Mouse (Mus musculus): ENCODE results near the gene Pfdn6. TPM values are rescaled to one million over a fixed set of nuclear protein-coding genes. Genes with fewer than 3 reads are reported as not detected.
A peak's percentile ranks its signal among the peaks of the same experiment; 100 is the strongest.
"Not testable (repeated sequence)": the region's sequence is repeated elsewhere in the genome, so short reads cannot be mapped to it uniquely, and the experiment has no call there.

Gene Pfdn6
- polyA plus RNA-seq, 1 experiment from 2014 or later: 96.8 TPM

- no peaks in the 10 kb centered on the region for H3K27me3 ChIP-seq (ENCODE audit: control insufficient read depth, insufficient read depth, low read length)
- ATAC-seq (ENCODE audit: low FRiP score, low TSS enrichment) (peak; percentile 96), DNase-seq (ENCODE audit: low spot score) (peak; percentile 99)
- H3K9ac ChIP-seq (ENCODE audit: low read length): peak within 1 kb of the TSS; percentile 97
- H3K4me2 ChIP-seq (replicated peaks; ENCODE audit: low read depth): peak within 1 kb of the TSS; percentile 94
- peaks cover 3% of the 10 kb centered on the region; the same call in 1 of the 2 replicates for H3K4me1 ChIP-seq (replicated peaks; ENCODE audit: control insufficient read depth, insufficient read depth)
- peak within 1 kb of the TSS; percentile 86 for H3K4me3 ChIP-seq (ENCODE audit: low read depth, low read length)
- peaks cover 17% of the 10 kb centered on the region for H3K36me3 ChIP-seq (ENCODE audit: control insufficient read depth, insufficient read depth, low read length)
- WGBS: under 1% methylated on average over 67 of the region's 68 CpGs
- TF ChIP-seq EP300 (optimal IDR thresholded peaks at IDR 0.05) (no peak), CTCF (IDR thresholded peaks at IDR 0.05; ENCODE audit: low read depth) (peak; percentile 1; the same call in 1 of the 2 replicates)
- no peaks in the 10 kb centered on the region for H3K9me3 ChIP-seq (ENCODE audit: control insufficient read depth, low read length)
- peak within 1 kb of the TSS; percentile 99 for H3K27ac ChIP-seq (replicated peaks)
Observed at GRCm38 (mm10) chr17:33909077-33909868, 30.9 kb downstream of the Pfdn6 start, which contains the start of gene Daxx. Gene Daxx, plus strand, starts transcription at chr17:33909414.

- H3K9me3 ChIP-seq (ENCODE audit: control insufficient read depth, low read length): no peaks in the 10 kb centered on the region
- under 1% methylated on average over 42 of the region's 44 CpGs for WGBS
- ATAC-seq (ENCODE audit: low FRiP score, low TSS enrichment) (peak; percentile 59), DNase-seq (ENCODE audit: low spot score) (peak; percentile 63)
- peak overlapping the region; percentile 99 for H3K27ac ChIP-seq (replicated peaks)
- H3K27me3 ChIP-seq (ENCODE audit: control insufficient read depth, insufficient read depth, low read length): no peaks in the 10 kb centered on the region
- peak overlapping the region; percentile 69 for H3K9ac ChIP-seq (ENCODE audit: low read length)
- H3K4me1 ChIP-seq (replicated peaks; ENCODE audit: control insufficient read depth, insufficient read depth): peaks cover 3% of the 10 kb centered on the region; the same call in 1 of the 2 replicates
- peaks cover 9% of the 10 kb centered on the region; the same call in 1 of the 2 replicates for H3K36me3 ChIP-seq (ENCODE audit: control insufficient read depth, insufficient read depth, low read length)
- peak overlapping the region; percentile 86 for H3K4me3 ChIP-seq (ENCODE audit: low read depth, low read length)
- peak overlapping the region; percentile 94 for H3K4me2 ChIP-seq (replicated peaks; ENCODE audit: low read depth)
- no peak for TF ChIP-seq EP300 (optimal IDR thresholded peaks at IDR 0.05)
- TF ChIP-seq CTCF (IDR thresholded peaks at IDR 0.05; ENCODE audit: low read depth): no peak
Observed at GRCm38 (mm10) chr17:33908331-33909076, 31.6 kb downstream of the Pfdn6 start.

- not testable (repeated sequence) for H3K9ac ChIP-seq (ENCODE audit: low read length); H3K4me1 ChIP-seq (replicated peaks; ENCODE audit: control insufficient read depth, insufficient read depth); DNase-seq (ENCODE audit: low spot score); ATAC-seq (ENCODE audit: low FRiP score, low TSS enrichment); H3K4me2 ChIP-seq (replicated peaks; ENCODE audit: low read depth); H3K9me3 ChIP-seq (ENCODE audit: control insufficient read depth, low read length); H3K36me3 ChIP-seq (ENCODE audit: control insufficient read depth, insufficient read depth, low read length); H3K27ac ChIP-seq (replicated peaks); H3K4me3 ChIP-seq (ENCODE audit: low read depth, low read length); H3K27me3 ChIP-seq (ENCODE audit: control insufficient read depth, insufficient read depth, low read length)
- 30% methylated on average over 3 of the region's 4 CpGs for WGBS
Observed at GRCm38 (mm10) chr17:33904835-33905234, 35.3 kb downstream of the Pfdn6 start, which contains the start of gene Platr17. Gene Platr17, plus strand, starts transcription at chr17:33905135.

GRCm38 (mm10) chr17:33903911-33904651 is 36.1 kb downstream of the Pfdn6 start:
- not testable (repeated sequence) for H3K4me3 ChIP-seq (ENCODE audit: low read depth, low read length); H3K27ac ChIP-seq (replicated peaks); DNase-seq (ENCODE audit: low spot score); H3K4me2 ChIP-seq (replicated peaks; ENCODE audit: low read depth); ATAC-seq (ENCODE audit: low FRiP score, low TSS enrichment); H3K36me3 ChIP-seq (ENCODE audit: control insufficient read depth, insufficient read depth, low read length); H3K9me3 ChIP-seq (ENCODE audit: control insufficient read depth, low read length); H3K4me1 ChIP-seq (replicated peaks; ENCODE audit: control insufficient read depth, insufficient read depth); H3K27me3 ChIP-seq (ENCODE audit: control insufficient read depth, insufficient read depth, low read length); H3K9ac ChIP-seq (ENCODE audit: low read length)
- WGBS: 70% methylated on average over 6 of the region's 6 CpGs

GRCm38 (mm10) chr17:33902491-33902890 is 37.7 kb downstream of the Pfdn6 start:
- Histone ChIP-seq H3K4me2 (replicated peaks; ENCODE audit: low read depth) (no peak overlapping the region), H3K9me3 (ENCODE audit: control insufficient read depth, low read length) (no peaks in the 10 kb centered on the region), H3K9ac (ENCODE audit: low read length) (no peak overlapping the region), H3K36me3 (ENCODE audit: control insufficient read depth, insufficient read depth, low read length) (no peaks in the 10 kb centered on the region), H3K27me3 (ENCODE audit: control insufficient read depth, insufficient read depth, low read length) (no peaks in the 10 kb centered on the region), H3K27ac (replicated peaks) (no peak overlapping the region), H3K4me3 (ENCODE audit: low read depth, low read length) (no peak overlapping the region), H3K4me1 (replicated peaks; ENCODE audit: control insufficient read depth, insufficient read depth) (no peaks in the 10 kb centered on the region)
- TF ChIP-seq CTCF (IDR thresholded peaks at IDR 0.05; ENCODE audit: low read depth) (no peak), EP300 (optimal IDR thresholded peaks at IDR 0.05) (no peak)
- ATAC-seq (ENCODE audit: low FRiP score, low TSS enrichment) (no peak), DNase-seq (ENCODE audit: low spot score) (no peak)
- 67% methylated on average over 7 of the region's 7 CpGs for WGBS

Measured in stomach, postnatal 0 days (tissue).